Mouse (Mus musculus): ENCODE measurements around the gene Mrpl39.

Mrpl39 gene

DNA sequence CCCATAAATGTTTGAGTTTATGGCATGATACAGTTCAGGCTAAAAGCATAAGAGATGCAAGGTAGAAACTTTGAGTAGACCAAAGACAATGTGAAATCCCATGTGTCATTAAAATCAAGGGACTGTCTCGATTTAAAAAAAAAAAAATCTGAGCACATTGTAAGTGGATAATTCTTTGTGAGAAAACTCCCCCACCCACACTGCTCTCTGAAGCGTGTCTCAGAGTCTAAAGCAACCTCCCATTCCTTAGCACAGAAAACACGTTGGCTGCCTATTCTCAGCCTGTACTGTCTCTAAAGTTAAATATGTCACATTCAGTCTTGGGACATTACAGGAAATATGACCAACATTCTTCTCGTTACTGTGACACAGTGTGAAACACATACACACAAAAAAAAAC, 53.6 kb downstream of the Mrpl39 start:
- no peak for DNase-seq

DNA sequence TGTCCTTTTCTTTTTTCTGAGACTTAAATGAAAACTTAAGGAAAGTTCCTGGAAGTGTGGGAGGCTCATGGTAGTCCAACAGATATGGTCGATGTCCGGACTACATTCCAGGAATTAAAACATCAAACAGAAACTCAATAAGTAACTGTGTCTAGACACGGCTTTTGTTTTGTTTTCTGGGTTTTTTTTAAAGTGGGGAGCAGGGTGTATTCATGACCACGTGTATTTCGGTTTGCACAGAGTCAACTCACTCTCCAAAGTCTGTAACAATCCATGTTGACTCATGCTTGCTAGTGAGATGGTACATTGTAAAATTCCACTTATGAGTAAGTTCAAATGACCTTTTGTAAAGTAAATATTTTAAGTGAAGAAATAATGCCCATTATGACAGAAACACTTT, 54.8 kb downstream of the Mrpl39 start:
- DNase-seq, result no peak

DNA sequence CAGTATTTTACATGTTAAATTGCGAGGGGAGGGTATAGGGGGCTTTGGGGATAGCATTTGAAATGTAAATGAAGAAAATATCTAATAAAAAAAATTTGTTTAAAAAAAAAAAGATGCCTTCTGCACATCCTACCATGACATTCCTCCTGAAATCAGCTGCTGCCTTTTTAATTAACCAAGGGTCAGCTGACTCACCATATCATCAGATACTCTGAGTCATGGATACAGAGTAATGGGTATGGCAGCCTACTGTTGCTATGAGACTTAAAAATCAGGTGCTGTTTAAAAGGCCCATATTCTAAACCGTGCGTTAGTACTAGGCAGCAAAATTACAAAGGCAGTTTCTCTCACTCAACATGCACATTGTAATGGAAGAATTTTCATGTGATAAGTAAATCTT, 58.2 kb downstream of the Mrpl39 start:
- no peak for DNase-seq
